Mouse (Mus musculus) layer of hippocampus, adult 8-10 months (tissue): ENCODE results near the gene Lias. TPM values are rescaled to one million over a fixed set of nuclear protein-coding genes. Genes with fewer than 3 reads are reported as not detected.

Experiments used
- DNase-seq, 2 experiments: peaks; one replicate each; pipeline ENCODE4 v3.0.0; 2022; ENCODE audit warnings: low spot score in 2 of 2
- total RNA-seq, 4 experiments: library from RNA; stranded (reverse); gene quantifications; 2 replicates each; pipeline ENCODE4 v1.2.4; 2022

Gene Lias
- total RNA-seq, result 10 to 100 TPM; 29.3 to 36.6 (median 33.2) TPM

- peak; percentile 98 to 99 for DNase-seq
Observed at GRCm38 (mm10) chr5:65390648-65391644, at the start of gene Lias, which contains the start of gene Rpl9. Gene Lias (plus strand): TSS chr5:65391497. Gene Rpl9 (minus strand): TSS chr5:65391444.

GRCm38 (mm10) chr5:65348168-65348567, 43.1 kb upstream of the Lias start, which contains the start of gene Klb:
Gene Klb (plus strand): TSS chr5:65348314.
- DNase-seq, result no peak

DNA sequence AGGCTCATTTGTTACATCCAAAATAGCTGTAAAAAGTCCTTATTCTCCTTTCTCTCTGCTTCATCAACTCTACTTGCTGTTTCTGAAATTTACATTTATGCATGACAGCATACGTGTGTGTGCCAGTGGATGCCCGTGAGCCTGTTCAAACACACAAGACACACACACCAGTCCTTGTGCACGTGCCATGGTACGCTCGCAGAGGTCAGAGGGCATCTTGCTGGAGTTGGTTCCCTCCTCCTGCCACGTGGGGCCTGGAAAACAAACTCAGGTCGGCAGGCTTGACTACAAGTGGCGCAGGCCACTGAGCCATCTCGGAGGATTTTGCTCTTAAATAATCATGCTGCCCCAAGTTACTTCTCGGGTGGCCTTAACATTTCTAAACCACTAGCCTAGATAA, 40.8 kb upstream of the Lias start:
- no peak for DNase-seq

GRCm38 (mm10) chr5:65354097-65354496, 37.2 kb upstream of the Lias start:
- no peak for DNase-seq

- no peak for DNase-seq
Observed at GRCm38 (mm10) chr5:65354985-65355384, 36.3 kb upstream of the Lias start.

- DNase-seq, result no peak
Observed at GRCm38 (mm10) chr5:65356851-65357250, 34.4 kb upstream of the Lias start.

GRCm38 (mm10) chr5:65357771-65358170, 33.5 kb upstream of the Lias start:
- no peak for DNase-seq

DNA sequence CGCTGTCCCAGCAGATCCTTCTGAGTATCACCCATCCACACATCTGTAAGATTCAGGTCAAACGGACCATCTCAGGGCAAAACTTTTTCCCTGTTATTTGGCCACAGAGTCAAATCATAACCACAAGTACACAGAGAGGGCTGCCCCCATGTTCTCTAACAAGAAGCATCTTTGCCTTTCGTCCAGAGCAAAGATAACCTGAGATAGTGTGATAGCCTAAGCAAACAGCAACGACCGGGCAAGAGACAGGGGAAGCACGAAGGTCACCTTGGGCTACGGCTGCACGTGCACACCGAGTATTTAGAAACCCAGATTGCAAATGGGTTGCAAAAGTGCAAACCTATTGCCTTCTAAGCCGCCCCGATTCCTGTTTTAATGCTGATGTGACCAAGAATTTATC, 23.5 kb upstream of the Lias start:
- DNase-seq, result no peak

- no peak for DNase-seq
Observed at GRCm38 (mm10) chr5:65371551-65371950, 19.7 kb upstream of the Lias start.

GRCm38 (mm10) chr5:65374746-65375145, 16.6 kb upstream of the Lias start:
- no peak for DNase-seq

GRCm38 (mm10) chr5:65385704-65386103, 5.6 kb upstream of the Lias start:
- DNase-seq, result no peak

GRCm38 (mm10) chr5:65387008-65387867, 4.1 kb upstream of the Lias start:
- no peak for DNase-seq

- DNase-seq, result no peak
Observed at GRCm38 (mm10) chr5:65391753-65392152, 456 bp downstream of the Lias start.

DNA sequence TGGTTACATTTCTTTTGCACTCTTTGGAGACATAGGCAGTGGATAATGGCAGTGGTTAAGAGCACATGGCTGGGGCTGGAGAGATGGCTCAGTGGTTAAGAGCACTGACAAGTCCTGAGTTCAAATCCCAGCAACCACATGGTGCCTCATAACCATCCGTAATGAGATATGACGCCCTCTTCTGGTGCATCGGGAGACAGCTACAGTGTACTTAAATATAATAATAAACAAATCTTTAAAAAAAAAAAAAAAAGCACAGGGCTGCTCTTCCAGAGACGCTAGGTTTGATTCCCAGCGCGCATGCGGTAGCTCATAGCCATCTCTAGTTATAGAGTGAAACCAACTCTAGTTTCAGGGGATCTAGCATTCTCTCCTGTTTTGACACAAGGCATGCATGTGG, 3.1 kb downstream of the Lias start:
- no peak for DNase-seq

- DNase-seq, result peak; percentile 60 to 83
Observed at GRCm38 (mm10) chr5:65401251-65401994, 10.1 kb downstream of the Lias start.

GRCm38 (mm10) chr5:65407989-65408388, 16.7 kb downstream of the Lias start:
- no peak for DNase-seq

DNA sequence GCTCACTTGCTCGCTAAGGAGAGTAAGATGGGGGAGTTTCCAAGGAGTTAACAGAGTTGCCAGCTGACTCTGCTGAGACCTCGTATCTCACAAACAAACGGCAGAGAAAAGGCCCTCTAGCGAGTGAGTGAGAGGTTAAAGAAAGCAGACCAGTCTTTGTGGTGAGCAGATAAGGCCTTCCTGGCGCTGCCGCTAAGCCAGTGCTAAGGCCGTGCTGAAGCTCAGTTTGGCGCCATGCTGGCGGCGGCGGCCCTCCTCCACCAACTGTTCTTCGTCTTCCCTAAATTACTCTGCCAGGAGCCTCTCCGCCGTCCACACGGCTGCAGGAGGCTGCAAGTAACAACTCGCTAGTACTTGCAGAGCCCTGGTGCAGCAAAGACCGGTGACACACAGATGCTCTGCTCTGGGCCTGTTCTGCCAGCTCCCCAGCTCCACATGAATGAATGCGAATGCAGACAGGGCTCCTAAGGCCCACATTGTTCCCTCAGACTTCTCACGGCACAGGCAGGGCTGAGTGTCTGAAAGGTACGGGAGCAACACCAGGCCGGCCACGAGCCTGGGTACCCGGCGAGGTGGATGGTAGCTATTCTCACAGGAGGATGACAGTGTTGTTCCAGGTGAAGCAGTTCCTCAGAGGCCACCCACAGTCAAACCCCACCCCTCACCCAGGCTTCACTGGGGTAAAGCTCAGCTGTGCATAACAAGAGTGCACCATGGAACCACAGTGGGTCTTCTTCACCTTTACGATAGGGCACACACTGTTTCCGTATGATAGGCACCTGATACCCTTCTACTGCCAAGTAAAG, 24.6 kb downstream of the Lias start:
- no peak for DNase-seq

DNA sequence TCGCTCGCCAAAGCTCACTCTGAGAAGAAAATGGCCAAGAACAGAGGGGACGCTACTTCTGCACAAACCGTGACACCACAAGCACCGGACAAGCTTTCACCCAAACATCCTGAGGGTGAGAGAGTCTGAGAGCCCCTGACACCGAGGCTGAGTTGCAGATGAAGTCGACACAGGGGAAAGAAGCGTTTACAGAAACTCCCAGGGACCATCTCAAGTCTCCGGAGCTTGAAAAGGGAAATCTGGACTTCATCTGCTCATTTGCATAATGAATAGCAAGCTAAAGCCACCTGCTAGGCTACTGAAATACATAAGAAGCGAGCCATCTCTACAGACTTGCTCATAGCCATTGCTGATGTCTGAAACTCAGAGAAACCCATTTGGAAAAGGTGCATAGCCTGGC, 27.8 kb downstream of the Lias start:
- DNase-seq, result no peak

DNA sequence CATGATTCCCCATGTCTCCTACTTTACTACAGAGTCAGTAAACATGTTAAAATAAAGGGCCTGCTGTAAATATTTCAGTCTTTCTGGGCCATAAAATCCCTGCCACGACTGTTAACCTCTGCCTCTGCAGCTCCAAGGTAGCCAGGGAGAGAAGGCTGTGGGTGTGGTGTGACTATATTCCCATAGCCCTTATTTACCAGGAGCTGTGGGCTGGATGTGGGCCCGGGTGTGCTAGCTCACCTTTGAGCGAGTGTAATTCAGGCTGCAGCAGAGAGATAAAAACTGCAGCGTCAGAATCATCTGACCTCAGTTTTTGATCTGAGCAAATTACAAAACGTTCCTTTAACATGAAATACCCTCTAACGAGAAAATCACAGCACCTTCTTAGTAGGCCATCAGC, 29.5 kb downstream of the Lias start:
- DNase-seq, result no peak

GRCm38 (mm10) chr5:65422803-65423202, 31.5 kb downstream of the Lias start:
- no peak for DNase-seq
